Mouse (Mus musculus) hindbrain, embryonic 14.5 days (tissue): ENCODE measurements around the gene Mical2. TPM values are rescaled to one million over a fixed set of nuclear protein-coding genes. Genes with fewer than 3 reads are reported as not detected.

Experiments
- ATAC-seq: fragments of 200-750 bp; cut with Nextera tagmentation; 2 replicates; pipeline ENCODE4 v1.8.0; 2017; ENCODE audit warnings: moderate number of reproducible peaks, mild to moderate bottlenecking, moderate TSS enrichment, moderate library complexity; ENCODE audit not compliant: low FRiP score
- DNase-seq: peaks from one replicate; pipeline ENCODE4 v3.0.0-alpha.2; 2015; ENCODE audit warnings: low spot score
- H3K27ac ChIP-seq: fragments of 300-500 bp; sonication (generic); 2 replicates; pipeline ENCODE4 v1.5.1; 2014; ENCODE audit warnings: mild to moderate bottlenecking, moderate library complexity
- H3K27me3 ChIP-seq: fragments of 300-500 bp; sonication (generic); 2 replicates; pipeline ENCODE4 v1.6.1; 2014; ENCODE audit warnings: mild to moderate bottlenecking, low read length, mixed read lengths; ENCODE audit not compliant: control insufficient read depth, insufficient read depth
- H3K36me3 ChIP-seq: fragments of 300-500 bp; sonication (generic); replicated peaks from 2 replicates; pipeline ENCODE4 v1.6.1; 2014; ENCODE audit not compliant: control insufficient read depth, insufficient read depth
- H3K4me1 ChIP-seq: fragments of 300-500 bp; sonication (generic); replicated peaks from 2 replicates; pipeline ENCODE4 v1.6.1; 2014; ENCODE audit warnings: antibody characterized with exemption, low read length, mixed read lengths; ENCODE audit not compliant: control insufficient read depth, insufficient read depth
- H3K4me2 ChIP-seq: fragments of 300-500 bp; sonication (generic); replicated peaks from 2 replicates; pipeline ENCODE4 v1.6.1; 2014; ENCODE audit warnings: mild to moderate bottlenecking, moderate library complexity
- H3K4me3 ChIP-seq: fragments of 300-500 bp; sonication (generic); replicated peaks from 2 replicates; pipeline ENCODE4 v1.5.1; 2014; ENCODE audit warnings: mild to moderate bottlenecking, low read length
- H3K9ac ChIP-seq: fragments of 300-500 bp; sonication (generic); 2 replicates; pipeline ENCODE4 v1.6.1; 2014
- H3K9me3 ChIP-seq: fragments of 300-500 bp; sonication (generic); 2 replicates; pipeline ENCODE4 v1.6.1; 2016; ENCODE audit warnings: low read length; ENCODE audit not compliant: control insufficient read depth
- WGBS: fragments of 180-500 bp; shearing (Covaris S2); extraction: QIAGEN DNeasy Blood & Tissue Kit; methylation state at CpG from one replicate; pipeline ENCODE4 v1.1.7; 2014; 5-methylcytosine and 5-hydroxymethylcytosine counted together
- polyA plus RNA-seq: library from polyadenylated mRNA; unstranded; fragments of >200 nt; fragmentation: Nextera tagmentation; extraction: Ambion mirVana; gene quantifications from 2 replicates; pipeline ENCODE4 v1.2.1, GENCODE M21; 2014

Gene Mical2
- polyA plus RNA-seq, 1 experiment from 2014 or later = 4.0 TPM

GRCm38 (mm10) chr7:112417598-112417997 is 191.9 kb downstream of the Mical2 start:
- Histone ChIP-seq H3K9me3 (no peaks in the 10 kb centered on the region), H3K27ac (no peak overlapping the region), H3K4me3 (no peak overlapping the region), H3K27me3 (no peaks in the 10 kb centered on the region), H3K36me3 (no peaks in the 10 kb centered on the region), H3K9ac (no peak overlapping the region), H3K4me1 (peaks cover 10% of the 10 kb centered on the region), H3K4me2 (no peak overlapping the region)
- DNase-seq = no peak
- 80% methylated on average over 4 of the region's 4 CpGs for WGBS
- ATAC-seq = no peak

GRCm38 (mm10) chr7:112423438-112423837 is 197.8 kb downstream of the Mical2 start:
- no peak overlapping the region for H3K4me3 ChIP-seq
- 91% methylated on average over 4 of the region's 4 CpGs for WGBS
- ATAC-seq (no peak), DNase-seq (no peak)
- H3K4me1 ChIP-seq = 0 out of 2 replicates have a peak, but pooled peaks cover 2% of the 10 kb centered on the region
- H3K9ac ChIP-seq = no peak overlapping the region
- H3K9me3 ChIP-seq = no peaks in the 10 kb centered on the region
- no peak overlapping the region for H3K27ac ChIP-seq
- H3K27me3 ChIP-seq = 0 out of 2 replicates have a peak, but pooled peaks cover 7% of the 10 kb centered on the region
- H3K4me2 ChIP-seq = no peak overlapping the region
- H3K36me3 ChIP-seq = no peaks in the 10 kb centered on the region

- no peak overlapping the region for H3K27ac ChIP-seq
- DNase-seq (no peak), ATAC-seq (no peak)
- 0 out of 2 replicates have a peak, but pooled peaks cover 7% of the 10 kb centered on the region for H3K27me3 ChIP-seq
- 55% methylated on average over 5 of the region's 5 CpGs for WGBS
- peak overlapping the region; percentile 91; the same call in 1 of the 2 replicates for H3K4me2 ChIP-seq
- no peak overlapping the region for H3K4me3 ChIP-seq
- no peaks in the 10 kb centered on the region for H3K9me3 ChIP-seq
- H3K4me1 ChIP-seq = 0 out of 2 replicates have a peak, but pooled peaks cover 4% of the 10 kb centered on the region
- no peaks in the 10 kb centered on the region for H3K36me3 ChIP-seq
- H3K9ac ChIP-seq = no peak overlapping the region
Observed at GRCm38 (mm10) chr7:112426811-112427210, 201.2 kb downstream of the Mical2 start.

DNA sequence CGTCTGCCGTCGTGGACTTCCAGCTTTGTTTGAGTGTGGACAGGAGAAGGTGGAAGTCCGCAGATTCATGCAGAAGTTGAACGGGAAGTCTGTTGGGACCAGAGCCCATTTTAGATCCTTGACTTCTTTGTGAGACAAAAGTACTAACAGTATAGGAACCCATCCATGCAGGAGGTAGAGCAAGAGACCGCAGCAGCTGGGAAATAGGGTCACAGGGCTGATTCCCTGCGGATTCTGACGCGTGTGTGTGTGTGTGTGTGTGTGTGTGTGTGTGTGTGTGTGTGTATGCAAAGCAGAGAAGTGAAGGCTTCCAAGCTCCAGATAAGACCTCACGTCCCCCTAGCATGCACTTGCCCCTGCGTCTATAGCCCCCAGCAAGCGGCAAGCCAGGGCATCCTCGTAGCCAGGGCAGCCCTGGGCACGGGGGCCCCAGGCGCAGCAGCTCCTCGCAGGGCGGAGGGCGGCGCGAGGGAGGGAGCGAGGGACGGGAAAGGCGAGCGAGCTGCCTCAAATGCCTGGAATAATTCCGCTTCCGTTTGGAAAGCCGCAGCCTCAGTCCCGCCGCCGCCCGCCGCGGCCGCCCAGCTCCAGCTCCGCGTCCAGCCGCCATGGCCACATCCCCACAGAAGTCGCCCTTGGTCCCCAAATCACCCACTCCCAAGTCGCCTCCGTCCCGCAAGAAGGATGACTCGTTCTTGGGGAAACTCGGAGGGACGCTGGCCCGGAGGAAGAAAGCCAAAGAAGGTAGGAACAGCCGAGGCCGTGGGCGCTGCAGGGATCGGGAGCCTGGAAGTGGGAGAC is 201.9 kb downstream of the Mical2 start, which contains the start of gene Parva:
Parva (plus strand) TSS at position 149 of the 801 bp plus-strand sequence.
- 0 out of 2 replicates have a peak, but pooled peaks cover 7% of the 10 kb centered on the region for H3K27me3 ChIP-seq
- 0 out of 2 replicates have a peak, but pooled peaks cover 4% of the 10 kb centered on the region for H3K4me1 ChIP-seq
- ATAC-seq = peak; percentile 79
- peak within 1 kb of the TSS; percentile 46 for H3K4me3 ChIP-seq
- H3K27ac ChIP-seq = peak within 1 kb of the TSS; percentile 76
- H3K9ac ChIP-seq = peak within 1 kb of the TSS; percentile 69
- no peaks in the 10 kb centered on the region for H3K36me3 ChIP-seq
- no peaks in the 10 kb centered on the region for H3K9me3 ChIP-seq
- WGBS = 1% methylated on average over 47 of the region's 49 CpGs
- DNase-seq = peak; percentile 62
- peak within 1 kb of the TSS; percentile 91 for H3K4me2 ChIP-seq

DNA sequence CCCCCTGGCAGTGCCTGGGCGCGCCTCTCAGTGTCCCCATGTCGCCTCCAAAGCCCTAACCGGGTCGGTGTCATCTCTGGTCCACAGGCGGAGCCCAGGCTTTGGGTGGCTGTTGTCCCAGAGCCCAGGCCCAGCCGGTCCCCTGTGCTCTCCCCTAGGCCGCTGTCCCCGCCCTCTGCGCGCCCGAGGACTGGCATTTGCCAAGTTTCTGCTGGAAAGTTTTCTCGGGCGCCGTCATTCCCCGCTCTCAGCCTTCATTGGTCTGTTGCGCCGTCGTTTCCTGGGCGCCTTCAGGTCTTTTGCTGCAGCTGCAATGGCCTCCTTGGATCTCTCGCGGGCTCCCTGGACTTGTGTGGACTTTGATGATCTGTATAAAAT is 202.5 kb downstream of the Mical2 start:
- Histone ChIP-seq H3K36me3 (no peaks in the 10 kb centered on the region), H3K4me3 (peak overlapping the region; percentile 46), H3K4me2 (peak overlapping the region; percentile 91), H3K9ac (peak overlapping the region; percentile 69), H3K27me3 (0 out of 2 replicates have a peak, but pooled peaks cover 7% of the 10 kb centered on the region), H3K9me3 (no peaks in the 10 kb centered on the region), H3K4me1 (0 out of 2 replicates have a peak, but pooled peaks cover 4% of the 10 kb centered on the region), H3K27ac (peak overlapping the region; percentile 76)
- DNase-seq (peak; percentile 72), ATAC-seq (peak; percentile 82)
- WGBS = 0% methylated on average over 22 of the region's 22 CpGs

GRCm38 (mm10) chr7:112439846-112440245 is 214.2 kb downstream of the Mical2 start:
- 91% methylated on average over 3 of the region's 3 CpGs for WGBS
- H3K4me3 ChIP-seq = no peak overlapping the region
- H3K27me3 ChIP-seq = no peaks in the 10 kb centered on the region
- no peaks in the 10 kb centered on the region for H3K36me3 ChIP-seq
- H3K9me3 ChIP-seq = peaks cover 7% of the 10 kb centered on the region; the same call in 1 of the 2 replicates
- no peak overlapping the region for H3K9ac ChIP-seq
- ATAC-seq = no peak
- no peak overlapping the region for H3K4me2 ChIP-seq
- no peak for DNase-seq
- no peak overlapping the region for H3K27ac ChIP-seq
- H3K4me1 ChIP-seq = peaks cover 17% of the 10 kb centered on the region

GRCm38 (mm10) chr7:112444152-112444984 is 218.7 kb downstream of the Mical2 start:
- Histone ChIP-seq H3K4me1 (peaks cover 22% of the 10 kb centered on the region), H3K36me3 (no peaks in the 10 kb centered on the region), H3K27me3 (no peaks in the 10 kb centered on the region), H3K27ac (peak overlapping the region; percentile 64), H3K9ac (peak overlapping the region; percentile 35; the same call in 1 of the 2 replicates), H3K4me3 (no peak overlapping the region), H3K4me2 (peak overlapping the region; percentile 25), H3K9me3 (no peaks in the 10 kb centered on the region; the same call in 1 of the 2 replicates)
- DNase-seq = peak; percentile 59
- peak; percentile 71; the same call in 1 of the 2 replicates for ATAC-seq
- 17% methylated on average over 12 of the region's 12 CpGs for WGBS

DNA sequence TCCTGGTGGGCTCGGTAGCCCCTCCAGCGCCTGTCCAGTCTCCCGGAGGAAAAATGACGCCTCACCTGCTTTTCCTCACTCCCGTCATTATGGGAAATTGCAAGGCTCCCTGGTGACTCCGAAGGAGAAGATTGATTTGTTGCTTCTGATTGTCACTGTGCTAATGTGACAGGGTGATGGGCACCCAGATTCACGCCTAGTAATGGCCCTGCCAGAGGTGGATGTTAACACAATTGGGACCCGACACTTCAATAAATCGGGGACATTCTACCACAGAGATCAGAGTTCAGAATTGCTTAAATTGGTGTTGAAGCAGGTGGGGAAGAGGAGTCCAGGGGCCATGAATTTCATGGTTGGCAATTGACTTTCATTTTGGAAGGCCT is 219.3 kb downstream of the Mical2 start:
- Histone ChIP-seq H3K9ac (0 out of 2 replicates have a peak overlapping the region, but pooled peaks have one; percentile 35), H3K27me3 (no peaks in the 10 kb centered on the region), H3K9me3 (no peaks in the 10 kb centered on the region; the same call in 1 of the 2 replicates), H3K4me1 (peaks cover 22% of the 10 kb centered on the region), H3K4me2 (peak overlapping the region; percentile 25), H3K4me3 (no peak overlapping the region), H3K27ac (peak overlapping the region; percentile 64), H3K36me3 (no peaks in the 10 kb centered on the region)
- ATAC-seq (0 out of 2 replicates have a peak, but pooled peaks have one; percentile 11), DNase-seq (no peak)
- 9% methylated on average over 9 of the region's 9 CpGs for WGBS

DNA sequence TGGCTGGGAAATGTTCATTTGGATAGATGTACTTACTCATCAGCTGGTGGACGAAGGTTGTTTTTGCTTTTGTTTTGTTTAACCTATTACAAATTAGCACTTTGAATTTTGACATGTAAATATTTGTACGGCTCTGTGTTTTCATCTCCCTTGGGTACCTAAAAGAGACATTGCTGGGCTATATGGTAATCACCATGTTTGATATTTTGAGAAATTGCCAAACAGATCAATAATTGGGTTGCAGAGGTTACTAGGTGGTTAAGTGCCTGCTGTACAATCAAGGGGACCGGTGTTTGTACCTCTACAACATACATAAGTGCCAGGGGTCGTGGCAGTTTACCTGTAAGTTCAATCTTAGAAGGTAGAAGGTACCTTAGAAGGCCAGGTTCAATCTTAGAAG is 220.8 kb downstream of the Mical2 start:
- H3K4me3 ChIP-seq = no peak overlapping the region
- no peak overlapping the region for H3K4me2 ChIP-seq
- no peak overlapping the region for H3K27ac ChIP-seq
- H3K36me3 ChIP-seq = no peaks in the 10 kb centered on the region
- H3K9me3 ChIP-seq = no peaks in the 10 kb centered on the region; the same call in 1 of the 2 replicates
- H3K27me3 ChIP-seq = no peaks in the 10 kb centered on the region
- no peak for DNase-seq
- 91% methylated on average over 4 of the region's 4 CpGs for WGBS
- no peak overlapping the region for H3K9ac ChIP-seq
- H3K4me1 ChIP-seq = peaks cover 22% of the 10 kb centered on the region
- no peak for ATAC-seq
